Mouse (Mus musculus): ENCODE measurements around the gene Lefty1.
A peak's percentile ranks its signal among the peaks of the same experiment; 100 is the strongest.

- TF ChIP-seq CTCF (IDR thresholded peaks at IDR 0.05; ENCODE audit: low read depth) (peak; percentile 97), EP300 (optimal IDR thresholded peaks at IDR 0.05) (no peak)
Observed at GRCm38 (mm10) chr1:180987759-180988158, 52.9 kb downstream of the Lefty1 start.
